ENCODE assay signal across 11 mouse cellular contexts in genomic region chr11:97343175-97343574, GRCm38 (mm10). TPM values are rescaled to one million over a fixed set of nuclear protein-coding genes. Genes with fewer than 3 reads are reported as not detected.
A peak's percentile ranks its signal among the peaks of the same experiment; 100 is the strongest.
DNase-seq lines count a peak whose midpoint lies in the region; ATAC-seq and TF ChIP-seq lines count a peak whose summit lies in the region.
"Had no signal": no experiment of that assay in that cellular context is flagged by ENCODE, and none has a peak within 500 bp of the region (broad histone marks: within the 10 kb centered on the region; RNA-seq: fewer than 3 reads in every experiment).

No protein-coding gene starts in this region.

- ATAC-seq in heart, postnatal 0 days (ENCODE audit: insufficient read depth, low read depth), result no peak
- ATAC-seq in liver, embryonic 15.5 days (ENCODE audit: insufficient read depth), result no peak

- no peak for DNase-seq in heart, postnatal 0 days (ENCODE audit: low spot score)
- DNase-seq in heart, postnatal 36 days, result no peak
- DNase-seq in induced T-regulatory cell, adult 2 months (ENCODE audit: low read depth), result peak; percentile 38
- DNase-seq in thymus, postnatal 25 days, result peak; percentile 45
- DNase-seq in cerebellum, adult 2 months, result no peak
- DNase-seq in forebrain, embryonic 10.5 days (ENCODE audit: extremely low spot score, low spot score), result no peak
- no peak for DNase-seq in cerebellum, adult 18-20 months
- DNase-seq: cerebellum, adult 9-11 months had no signal

- no peak for TF ChIP-seq EP300 in heart, postnatal 0 days (IDR thresholded peaks at IDR 0.05; ENCODE audit: low read depth)

- no peak for TF ChIP-seq POLR2A in cerebellum, adult 2 months (IDR thresholded peaks at IDR 0.05; ENCODE audit: borderline replicate concordance, insufficient read depth, low read length)

- H3K9me3 ChIP-seq in heart, postnatal 0 days (replicated peaks; ENCODE audit: control insufficient read depth, low read length), result no peaks in the 10 kb centered on the region
- H3K9me3 ChIP-seq in liver, embryonic 15.5 days (replicated peaks), result no peaks in the 10 kb centered on the region
- H3K9me3 ChIP-seq in forebrain, embryonic 10.5 days, result no peaks in the 10 kb centered on the region
- H3K9me3 ChIP-seq: hindbrain, embryonic 15.5 days had no signal

- H3K4me1 ChIP-seq in heart, postnatal 0 days (ENCODE audit: control insufficient read depth, insufficient read depth), result peaks cover 6% of the 10 kb centered on the region; the same call in 1 of the 2 replicates
- peaks cover 6% of the 10 kb centered on the region for H3K4me1 ChIP-seq in liver, embryonic 15.5 days (replicated peaks)
- peaks cover 20% of the 10 kb centered on the region for H3K4me1 ChIP-seq in cerebellum, adult 2 months (ENCODE audit: control insufficient read depth, insufficient read depth, low read length)
- H3K4me1 ChIP-seq in forebrain, embryonic 10.5 days, result peaks cover 12% of the 10 kb centered on the region

- H3K4me2 ChIP-seq in heart, postnatal 0 days (ENCODE audit: low read depth, low read length), result peak overlapping the region; percentile 32; the same call in 1 of the 2 replicates
- H3K4me2 ChIP-seq in liver, embryonic 15.5 days, result 0 out of 2 replicates have a peak overlapping the region, but pooled peaks have one; percentile 29
- H3K4me2 ChIP-seq: hindbrain, embryonic 15.5 days had no signal

- no peak overlapping the region for H3K4me3 ChIP-seq in heart, postnatal 0 days (ENCODE audit: low read depth, low read length)
- H3K4me3 ChIP-seq in liver, embryonic 15.5 days (replicated peaks), result no peak overlapping the region
- no peak overlapping the region for H3K4me3 ChIP-seq in cerebellum, adult 2 months (replicated peaks; ENCODE audit: insufficient read depth, low read depth, low read length)
- no peak overlapping the region for H3K4me3 ChIP-seq in forebrain, embryonic 10.5 days
- H3K4me3 ChIP-seq: hindbrain, embryonic 15.5 days had no signal

- intact Hi-C loops in heart, postnatal 36 days (cut with DNase I), result loop anchor here (10.0 kb wide), 1 partner anchor 268 kb away; no protein-coding TSS in a partner anchor

- no peak overlapping the region for H3K9ac ChIP-seq in heart, postnatal 0 days (replicated peaks; ENCODE audit: low read depth, low read length)
- no peak overlapping the region for H3K9ac ChIP-seq in liver, embryonic 15.5 days
- H3K9ac ChIP-seq: hindbrain, embryonic 15.5 days had no signal

- 34% methylated on average over 8 of the region's 8 CpGs for WGBS in heart, postnatal 0 days
- WGBS in liver, embryonic 15.5 days (ENCODE audit: insufficient replicate concordance), result 40% methylated on average over 8 of the region's 8 CpGs
- 68% methylated on average over 8 of the region's 8 CpGs for WGBS in cerebellum, adult 2 months
- 48% methylated on average over 8 of the region's 8 CpGs for WGBS in forebrain, embryonic 10.5 days

- TF ChIP-seq CTCF in heart, postnatal 0 days (IDR thresholded peaks at IDR 0.05; ENCODE audit: low read depth), result no peak
- TF ChIP-seq CTCF in cerebellum, adult 2 months (IDR thresholded peaks at IDR 0.05; ENCODE audit: borderline replicate concordance, insufficient read depth, low read depth, low read length), result no peak

- no peak overlapping the region for H3K27ac ChIP-seq in heart, postnatal 0 days (ENCODE audit: low read depth)
- H3K27ac ChIP-seq in liver, embryonic 15.5 days (replicated peaks), result no peak overlapping the region
- no peak overlapping the region for H3K27ac ChIP-seq in cerebellum, adult 2 months (ENCODE audit: insufficient read depth, low read length)
- no peak overlapping the region for H3K27ac ChIP-seq in forebrain, embryonic 10.5 days
- H3K27ac ChIP-seq: hindbrain, embryonic 15.5 days had no signal

- peaks cover 7% of the 10 kb centered on the region; the same call in 1 of the 2 replicates for H3K27me3 ChIP-seq in heart, postnatal 0 days (ENCODE audit: control insufficient read depth, insufficient read depth, low read length)
- peaks cover 41% of the 10 kb centered on the region for H3K27me3 ChIP-seq in liver, embryonic 15.5 days
- no peaks in the 10 kb centered on the region for H3K27me3 ChIP-seq in cerebellum, adult 2 months (ENCODE audit: control insufficient read depth, insufficient read depth, low read length)
- peaks cover 23% of the 10 kb centered on the region for H3K27me3 ChIP-seq in forebrain, embryonic 10.5 days (ENCODE audit: poor library complexity, severe bottlenecking)
- H3K27me3 ChIP-seq: hindbrain, embryonic 15.5 days had no signal

- H3K36me3 ChIP-seq in heart, postnatal 0 days (replicated peaks; ENCODE audit: control insufficient read depth, insufficient read depth, low read length), result no peaks in the 10 kb centered on the region
- no peaks in the 10 kb centered on the region for H3K36me3 ChIP-seq in liver, embryonic 15.5 days (replicated peaks)
- no peaks in the 10 kb centered on the region for H3K36me3 ChIP-seq in forebrain, embryonic 10.5 days (replicated peaks)
- H3K36me3 ChIP-seq: hindbrain, embryonic 15.5 days had no signal

RNA-seq across cellular contexts. Expression of gene Gpr179, which starts 8.7 kb away (rescaled TPM):
- total RNA-seq in heart, postnatal 0 days (2014; rRNA removed; ENCODE audit: low replicate concordance), result 0.12 TPM in 1 of 2 replicates, not detected in the other
- not detected in 2 replicates for polyA plus RNA-seq in heart, postnatal 0 days (2015; fragmentation: Nextera tagmentation; extraction: Ambion mirVana)
- total RNA-seq in heart, postnatal 36 days (2021), result under 1 TPM; 0.08 to 0.11 TPM
- polyA plus RNA-seq in liver, embryonic 15.5 days (2015; fragmentation: Nextera tagmentation; extraction: Ambion mirVana), result 0.01 TPM in 1 of 2 replicates, not detected in the other
- 0.62 and 0.87 TPM in 2 replicates for polyA plus RNA-seq in cerebellum, adult 2 months (2012; rRNA removed)
- 0.01 and 0.04 TPM in 2 replicates for polyA plus RNA-seq in forebrain, embryonic 10.5 days (2016; fragmentation: Nextera tagmentation; extraction: Ambion mirVana)
- polyA plus RNA-seq: erythroblast, embryonic 14.5 days had no signal

RNA-seq across cellular contexts. Expression of gene Socs7, which starts 19.2 kb away (rescaled TPM):
- total RNA-seq in heart, postnatal 0 days (2014; rRNA removed; ENCODE audit: low replicate concordance), result 15.4 and 20.7 TPM in 2 replicates
- polyA plus RNA-seq in heart, postnatal 0 days (2015; fragmentation: Nextera tagmentation; extraction: Ambion mirVana), result 1.6 and 2.1 TPM in 2 replicates
- total RNA-seq in heart, postnatal 36 days (2021), result 10 to 100 TPM; 18.3 to 19.6 TPM
- 1.1 and 1.3 TPM in 2 replicates for polyA plus RNA-seq in liver, embryonic 15.5 days (2015; fragmentation: Nextera tagmentation; extraction: Ambion mirVana)
- 54.3 and 61.2 TPM in 2 replicates for polyA plus RNA-seq in cerebellum, adult 2 months (2012; rRNA removed)
- 3.8 and 4.2 TPM in 2 replicates for polyA plus RNA-seq in forebrain, embryonic 10.5 days (2016; fragmentation: Nextera tagmentation; extraction: Ambion mirVana)

RNA-seq across cellular contexts. Expression of gene Mrpl45, which starts 27.7 kb away (rescaled TPM):
- 41.8 and 48.8 TPM in 2 replicates for total RNA-seq in heart, postnatal 0 days (2014; rRNA removed; ENCODE audit: low replicate concordance)
- 60.3 and 64.6 TPM in 2 replicates for polyA plus RNA-seq in heart, postnatal 0 days (2015; fragmentation: Nextera tagmentation; extraction: Ambion mirVana)
- 10 to 100 TPM; 55.3 to 65.3 TPM for total RNA-seq in heart, postnatal 36 days (2021)
- 21.4 and 24.4 TPM in 2 replicates for polyA plus RNA-seq in liver, embryonic 15.5 days (2015; fragmentation: Nextera tagmentation; extraction: Ambion mirVana)
- polyA plus RNA-seq in cerebellum, adult 2 months (2012; rRNA removed), result 37.8 and 40.6 TPM in 2 replicates
- 66.5 and 69.5 TPM in 2 replicates for polyA plus RNA-seq in forebrain, embryonic 10.5 days (2016; fragmentation: Nextera tagmentation; extraction: Ambion mirVana)

Comparison
In these comparisons a context has a peak if more than half of its experiments do, and no peak if none do; other contexts are left out.
1. DNase-seq: peak in induced T-regulatory cell, adult 2 months (single experiment) and thymus, postnatal 25 days (single experiment); none in heart, postnatal 0 days (single experiment), heart, postnatal 36 days (0 of 2), cerebellum, adult 2 months (0 of 2), forebrain, embryonic 10.5 days (single experiment) and cerebellum, adult 18-20 months (0 of 2).
2. RNA of gene Socs7, which starts 19.2 kb away (polyA plus RNA-seq): 54.3 to 61.2 TPM in cerebellum, adult 2 months; 3.8 to 4.2 TPM in forebrain, embryonic 10.5 days, 1.6 to 2.1 TPM in heart, postnatal 0 days and 1.1 to 1.3 TPM in liver, embryonic 15.5 days; every median in the first group is over 10 times any median in the second.